Mouse (Mus musculus) kidney, embryonic 15.5 days (tissue): Measurements from ENCODE around the gene Dclk3. TPM values are rescaled to one million over a fixed set of nuclear protein-coding genes. Genes with fewer than 3 reads are reported as not detected.

Source experiments
- ATAC-seq: fragments of 200-750 bp; cut with Nextera tagmentation; replicated peaks from 2 replicates; pipeline ENCODE4 v1.8.0; 2017; ENCODE audit warnings: moderate TSS enrichment; ENCODE audit not compliant: low FRiP score
- H3K27ac ChIP-seq: fragments of 300-500 bp; sonication (generic); 2 replicates; pipeline ENCODE4 v1.5.1; 2015; ENCODE audit warnings: mild to moderate bottlenecking, inconsistent platforms
- H3K27me3 ChIP-seq: fragments of 300-500 bp; sonication (generic); 2 replicates; pipeline ENCODE4 v1.6.1; 2015; ENCODE audit warnings: inconsistent platforms
- H3K36me3 ChIP-seq: fragments of 300-500 bp; sonication (generic); 2 replicates; pipeline ENCODE4 v1.6.1; 2015; ENCODE audit warnings: inconsistent platforms
- H3K4me1 ChIP-seq: fragments of 300-500 bp; sonication (generic); 2 replicates; pipeline ENCODE4 v1.6.1; 2015; ENCODE audit warnings: inconsistent platforms
- H3K4me2 ChIP-seq: fragments of 300-500 bp; sonication (generic); 2 replicates; pipeline ENCODE4 v1.6.1; 2015; ENCODE audit warnings: moderate library complexity, mild to moderate bottlenecking, inconsistent platforms
- H3K4me3 ChIP-seq: fragments of 300-500 bp; sonication (generic); replicated peaks from 2 replicates; pipeline ENCODE4 v1.5.1; 2015; ENCODE audit warnings: mild to moderate bottlenecking, inconsistent platforms
- H3K9ac ChIP-seq: fragments of 300-500 bp; sonication (generic); 2 replicates; pipeline ENCODE4 v1.6.1; 2015; ENCODE audit warnings: mild to moderate bottlenecking, inconsistent platforms
- H3K9me3 ChIP-seq: fragments of 300-500 bp; sonication (generic); replicated peaks from 2 replicates; pipeline ENCODE4 v1.6.1; 2016; ENCODE audit warnings: inconsistent platforms
- WGBS: fragments of 180-500 bp; shearing (Covaris S2); methylation state at CpG from one replicate; pipeline ENCODE4 v1.1.7; 2015; ENCODE audit warnings: mixed read lengths; 5-methylcytosine and 5-hydroxymethylcytosine counted together
- polyA plus RNA-seq: library from polyadenylated mRNA; unstranded; fragments of >200 nt; fragmentation: Nextera tagmentation; extraction: Ambion mirVana; gene quantifications from 2 replicates; pipeline ENCODE4 v1.2.1, GENCODE M21; 2015

Gene Dclk3
- polyA plus RNA-seq, 1 experiment from 2014 or later: 3.2 TPM

GRCm38 (mm10) chr9:111412471-111413160 is 26.3 kb upstream of the Dclk3 start:
- H3K9me3 ChIP-seq: no peaks in the 10 kb centered on the region
- no peak overlapping the region for H3K27ac ChIP-seq
- H3K9ac ChIP-seq: no peak overlapping the region
- 0 out of 2 replicates have a peak, but pooled peaks cover 3% of the 10 kb centered on the region for H3K4me1 ChIP-seq
- H3K36me3 ChIP-seq: no peaks in the 10 kb centered on the region
- WGBS: 73% methylated on average over 16 of the region's 16 CpGs
- no peak overlapping the region for H3K4me2 ChIP-seq
- H3K4me3 ChIP-seq: no peak overlapping the region
- no peak for ATAC-seq
- no peaks in the 10 kb centered on the region for H3K27me3 ChIP-seq

DNA sequence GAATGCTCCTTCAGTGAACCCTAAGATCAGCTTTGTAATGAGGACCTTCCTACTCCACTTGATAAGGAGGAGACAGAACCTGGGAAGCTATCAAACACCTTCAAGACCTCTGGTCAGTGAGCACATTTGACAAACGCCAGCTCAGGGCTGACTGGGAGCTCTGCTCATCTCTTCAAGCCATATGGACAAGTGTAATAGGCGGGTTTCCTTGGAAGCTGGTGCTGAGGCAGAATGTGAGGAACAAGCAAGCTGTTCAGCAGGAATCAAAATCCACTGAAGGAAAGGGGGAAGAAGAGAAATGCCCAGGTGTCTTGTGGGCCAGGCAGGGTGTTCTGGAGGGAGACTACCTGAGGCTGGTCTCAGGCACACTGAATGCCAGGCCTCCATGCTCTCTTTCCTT is 17.0 kb upstream of the Dclk3 start:
- no peak overlapping the region for H3K4me2 ChIP-seq
- no peak overlapping the region for H3K4me3 ChIP-seq
- no peak for ATAC-seq
- no peaks in the 10 kb centered on the region for H3K9me3 ChIP-seq
- H3K36me3 ChIP-seq: no peaks in the 10 kb centered on the region
- no peaks in the 10 kb centered on the region for H3K27me3 ChIP-seq
- no peak overlapping the region for H3K27ac ChIP-seq
- H3K9ac ChIP-seq: no peak overlapping the region
- peaks cover 2% of the 10 kb centered on the region; the same call in 1 of the 2 replicates for H3K4me1 ChIP-seq
- 75% methylated on average over 2 of the region's 2 CpGs for WGBS

DNA sequence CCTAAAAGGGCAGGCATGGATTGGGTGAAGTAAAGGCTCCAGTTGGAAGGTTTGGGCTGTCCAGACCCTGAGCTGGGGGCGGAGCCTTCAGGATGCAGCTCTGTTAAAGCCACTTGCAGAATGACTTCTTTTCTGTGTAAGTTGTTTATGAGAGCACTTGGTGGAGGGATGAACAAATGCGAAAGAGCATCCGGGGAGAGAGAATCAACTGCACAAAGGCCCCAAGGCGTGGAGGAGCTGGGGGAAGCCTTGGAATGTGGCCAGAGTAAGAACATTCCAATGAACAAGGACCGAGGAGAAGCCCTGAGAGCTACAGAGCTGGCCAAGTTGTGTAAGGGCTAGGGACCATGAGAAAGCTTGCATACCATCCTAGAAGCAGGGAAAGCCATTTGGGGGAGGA is 16.3 kb upstream of the Dclk3 start:
- no peak overlapping the region for H3K27ac ChIP-seq
- H3K36me3 ChIP-seq: no peaks in the 10 kb centered on the region
- no peak for ATAC-seq
- no peak overlapping the region for H3K9ac ChIP-seq
- H3K27me3 ChIP-seq: no peaks in the 10 kb centered on the region
- no peak overlapping the region for H3K4me3 ChIP-seq
- H3K9me3 ChIP-seq: no peaks in the 10 kb centered on the region
- no peak overlapping the region for H3K4me2 ChIP-seq
- H3K4me1 ChIP-seq: peaks cover 2% of the 10 kb centered on the region; the same call in 1 of the 2 replicates
- 59% methylated on average over 5 of the region's 5 CpGs for WGBS

DNA sequence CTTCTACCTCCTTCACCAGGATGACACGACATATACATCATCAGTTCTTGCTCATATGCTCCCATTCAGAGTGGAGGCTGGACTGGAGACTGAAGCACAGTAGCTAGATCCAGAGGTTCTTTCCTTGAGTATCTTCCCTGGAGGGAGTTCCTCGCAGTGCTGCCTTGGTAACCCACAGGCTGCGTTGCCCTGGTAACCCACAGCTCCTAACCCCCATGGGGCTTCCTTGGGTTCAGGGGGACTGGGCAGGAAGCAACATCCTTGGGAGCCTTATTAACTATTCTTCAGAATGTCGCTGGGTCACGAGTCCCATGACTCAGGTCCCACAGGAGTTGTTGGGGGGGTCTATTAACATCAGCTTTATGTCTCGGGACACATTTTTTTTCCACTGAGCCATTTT is 13.8 kb upstream of the Dclk3 start:
- Histone ChIP-seq H3K27ac (no peak overlapping the region), H3K27me3 (no peaks in the 10 kb centered on the region), H3K36me3 (no peaks in the 10 kb centered on the region), H3K4me1 (peaks cover 2% of the 10 kb centered on the region; the same call in 1 of the 2 replicates), H3K4me3 (no peak overlapping the region), H3K9ac (no peak overlapping the region), H3K9me3 (no peaks in the 10 kb centered on the region), H3K4me2 (no peak overlapping the region)
- WGBS: 73% methylated on average over 6 of the region's 6 CpGs
- ATAC-seq: no peak

DNA sequence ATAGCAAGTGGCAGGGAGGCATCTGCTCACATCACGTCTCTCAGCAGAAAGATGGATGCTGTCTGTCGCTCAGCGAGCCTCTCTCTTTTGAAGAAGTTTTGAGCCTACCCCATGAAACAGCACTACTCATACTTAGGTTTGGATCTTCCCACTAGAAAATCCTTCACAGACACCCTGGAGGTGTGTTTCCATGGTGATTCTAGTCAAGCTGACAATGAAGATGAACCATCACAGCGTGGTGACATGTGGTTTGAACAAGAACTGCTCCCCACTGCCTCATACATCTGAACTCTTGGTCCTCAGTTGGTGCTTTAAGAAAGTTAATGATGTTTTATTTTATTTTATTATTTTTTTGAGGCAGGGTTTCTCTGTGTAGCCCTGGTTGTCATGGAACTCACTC is 12.9 kb upstream of the Dclk3 start:
- no peak for ATAC-seq
- H3K4me2 ChIP-seq: no peak overlapping the region
- 93% methylated on average over 4 of the region's 4 CpGs for WGBS

DNA sequence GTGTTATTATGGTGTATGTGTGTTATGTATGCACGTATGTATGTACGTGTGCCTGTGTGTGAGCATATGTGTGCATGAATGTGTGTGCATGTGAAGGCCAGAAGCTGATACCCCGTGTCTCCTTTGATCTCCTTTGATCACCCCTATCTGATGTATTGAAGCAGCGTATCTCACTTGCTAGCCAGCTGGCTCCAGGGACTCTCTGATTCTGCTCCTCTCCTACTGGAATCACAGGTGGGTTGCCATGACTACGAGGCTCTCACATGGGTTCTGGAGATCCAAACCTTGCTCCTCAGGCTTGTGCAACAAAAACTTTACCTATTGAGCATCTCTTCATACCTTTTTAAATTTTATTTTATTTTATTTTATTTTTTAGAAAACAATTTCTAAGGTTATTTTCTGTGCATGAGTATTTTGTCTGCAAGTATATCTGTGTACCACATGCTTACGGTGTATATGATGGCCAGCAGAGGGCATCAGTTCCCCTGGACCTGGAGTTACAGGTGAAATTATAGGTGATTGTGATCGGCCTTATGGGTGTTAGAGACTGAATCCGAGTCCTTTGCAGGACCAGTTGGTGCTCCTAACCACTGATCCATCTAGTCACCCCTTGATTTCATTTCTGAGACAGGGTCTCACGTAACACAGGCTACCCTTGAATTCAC is 10.9 kb upstream of the Dclk3 start:
- ATAC-seq: no peak
- Histone ChIP-seq H3K4me3 (no peak overlapping the region), H3K27ac (no peak overlapping the region), H3K36me3 (no peaks in the 10 kb centered on the region), H3K9me3 (no peaks in the 10 kb centered on the region), H3K27me3 (no peaks in the 10 kb centered on the region), H3K4me1 (no peaks in the 10 kb centered on the region), H3K9ac (no peak overlapping the region), H3K4me2 (no peak overlapping the region)
- WGBS: 83% methylated on average over 9 of the region's 9 CpGs

More for the DNA sequence above, 12.9 kb upstream of the Dclk3 start:
- H3K27me3 ChIP-seq: no peaks in the 10 kb centered on the region
- H3K27ac ChIP-seq: no peak overlapping the region
- H3K4me3 ChIP-seq: no peak overlapping the region
- H3K36me3 ChIP-seq: no peaks in the 10 kb centered on the region
- H3K9me3 ChIP-seq: no peaks in the 10 kb centered on the region
- peaks cover 2% of the 10 kb centered on the region; the same call in 1 of the 2 replicates for H3K4me1 ChIP-seq
- H3K9ac ChIP-seq: no peak overlapping the region

DNA sequence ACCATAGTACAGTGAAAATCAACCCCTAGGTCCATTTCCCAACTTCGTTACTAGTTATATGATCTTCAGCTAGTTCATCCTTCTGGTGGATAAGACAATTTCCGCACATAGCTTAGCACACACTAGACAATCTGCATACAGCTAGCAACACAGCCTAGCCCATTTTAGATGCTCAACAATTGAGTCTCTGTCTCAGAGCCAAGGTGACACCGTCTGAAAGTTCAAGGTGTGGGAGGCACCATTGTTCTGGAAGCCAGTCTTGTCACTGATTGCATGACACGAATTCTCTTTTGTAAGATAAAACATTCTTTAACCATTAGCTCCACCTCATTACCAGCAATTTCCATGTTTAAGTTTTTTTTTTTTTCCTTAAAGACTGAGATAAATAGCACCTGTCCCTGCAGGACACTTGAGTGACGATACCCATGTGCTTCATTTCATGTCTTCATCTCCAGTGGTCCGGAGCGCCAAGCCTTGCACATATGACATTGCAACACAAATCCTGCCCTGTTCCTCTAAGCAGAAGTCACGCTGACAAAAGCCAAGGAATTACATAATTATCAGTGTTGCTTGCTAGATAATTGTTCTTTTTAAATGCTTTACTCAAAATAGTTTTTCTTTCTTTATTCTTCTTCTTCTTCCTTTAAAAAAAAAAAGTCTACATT is 10.1 kb upstream of the Dclk3 start:
- no peak overlapping the region for H3K4me3 ChIP-seq
- H3K9me3 ChIP-seq: no peaks in the 10 kb centered on the region
- no peak overlapping the region for H3K4me2 ChIP-seq
- 77% methylated on average over 8 of the region's 8 CpGs for WGBS
- H3K4me1 ChIP-seq: no peaks in the 10 kb centered on the region
- H3K36me3 ChIP-seq: no peaks in the 10 kb centered on the region
- no peaks in the 10 kb centered on the region for H3K27me3 ChIP-seq
- H3K27ac ChIP-seq: no peak overlapping the region
- ATAC-seq: no peak
- H3K9ac ChIP-seq: no peak overlapping the region

DNA sequence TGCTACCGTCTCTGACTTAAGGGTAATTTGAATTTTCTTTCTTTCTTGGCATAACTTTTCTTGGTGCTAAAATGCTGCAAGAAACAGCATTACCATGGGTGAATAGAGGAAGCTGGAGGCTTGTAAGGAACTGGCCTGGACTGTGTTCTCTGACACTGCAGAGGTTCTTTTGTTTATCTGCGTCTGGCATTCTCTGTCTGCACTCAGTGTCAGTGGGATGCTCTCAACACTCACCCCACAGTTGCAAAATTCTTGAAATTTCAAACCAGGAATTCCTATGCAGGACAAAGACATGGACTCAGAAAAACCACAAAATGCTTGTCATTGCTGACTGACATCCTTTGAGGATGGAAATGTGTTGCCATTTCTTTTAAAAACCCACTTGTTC is 9.5 kb upstream of the Dclk3 start:
- no peaks in the 10 kb centered on the region for H3K27me3 ChIP-seq
- no peak overlapping the region for H3K4me3 ChIP-seq
- 78% methylated on average over 2 of the region's 2 CpGs for WGBS
- no peaks in the 10 kb centered on the region for H3K4me1 ChIP-seq
- no peaks in the 10 kb centered on the region for H3K36me3 ChIP-seq
- no peak for ATAC-seq
- H3K27ac ChIP-seq: no peak overlapping the region
- no peaks in the 10 kb centered on the region for H3K9me3 ChIP-seq
- no peak overlapping the region for H3K4me2 ChIP-seq
- no peak overlapping the region for H3K9ac ChIP-seq

- no peaks in the 10 kb centered on the region for H3K9me3 ChIP-seq
- 84% methylated on average over 2 of the region's 2 CpGs for WGBS
- H3K36me3 ChIP-seq: no peaks in the 10 kb centered on the region
- ATAC-seq: no peak
- H3K4me2 ChIP-seq: no peak overlapping the region
- no peak overlapping the region for H3K9ac ChIP-seq
- H3K27ac ChIP-seq: no peak overlapping the region
- H3K4me1 ChIP-seq: peaks cover 8% of the 10 kb centered on the region
- H3K27me3 ChIP-seq: peaks cover 30% of the 10 kb centered on the region
- no peak overlapping the region for H3K4me3 ChIP-seq
Observed at GRCm38 (mm10) chr9:111435429-111435828, 3.5 kb upstream of the Dclk3 start.

- Histone ChIP-seq H3K36me3 (no peaks in the 10 kb centered on the region), H3K9ac (no peak overlapping the region), H3K4me3 (peak overlapping the region; percentile 58), H3K4me1 (peaks cover 8% of the 10 kb centered on the region), H3K9me3 (no peaks in the 10 kb centered on the region), H3K4me2 (peak overlapping the region; percentile 90), H3K27ac (no peak overlapping the region), H3K27me3 (peaks cover 30% of the 10 kb centered on the region)
- ATAC-seq: 0 out of 2 replicates have a peak, but pooled peaks have one; percentile 19
- WGBS: 49% methylated on average over 8 of the region's 8 CpGs
Observed at GRCm38 (mm10) chr9:111439836-111440201, 938 bp downstream of the Dclk3 start.

GRCm38 (mm10) chr9:111440446-111440845 is 1.6 kb downstream of the Dclk3 start:
- Histone ChIP-seq H3K27me3 (peaks cover 30% of the 10 kb centered on the region), H3K4me1 (peaks cover 8% of the 10 kb centered on the region), H3K27ac (no peak overlapping the region), H3K36me3 (no peaks in the 10 kb centered on the region), H3K4me3 (no peak overlapping the region), H3K9ac (no peak overlapping the region), H3K4me2 (no peak overlapping the region), H3K9me3 (no peaks in the 10 kb centered on the region)
- no peak for ATAC-seq
- 83% methylated on average over 6 of the region's 6 CpGs for WGBS

- no peak for ATAC-seq
Observed at GRCm38 (mm10) chr9:111441151-111441550, 2.3 kb downstream of the Dclk3 start.

More at GRCm38 (mm10) chr9:111441151-111441550, 2.3 kb downstream of the Dclk3 start:
- Histone ChIP-seq H3K4me2 (no peak overlapping the region), H3K9me3 (no peaks in the 10 kb centered on the region), H3K4me1 (peaks cover 8% of the 10 kb centered on the region), H3K27ac (no peak overlapping the region), H3K36me3 (no peaks in the 10 kb centered on the region), H3K9ac (no peak overlapping the region), H3K27me3 (peaks cover 30% of the 10 kb centered on the region), H3K4me3 (no peak overlapping the region)
- 84% methylated on average over 2 of the region's 2 CpGs for WGBS
